Mouse (Mus musculus) C2C12 (cell line): Measurements from ENCODE around the gene Gm21188.
"Not testable (repeated sequence)": the region's sequence is repeated elsewhere in the genome, so short reads cannot be mapped to it uniquely, and the experiment has no call there.

Experiments used
- CEBPB ChIP-seq: IDR thresholded peaks from one replicate; pipeline ENCODE4 v1.6.1; 2011; ENCODE audit warnings: low read depth, mild to moderate bottlenecking, control low read depth, moderate library complexity
- CTCF ChIP-seq: IDR thresholded peaks from one replicate; pipeline ENCODE4 v1.5.1; 2011; ENCODE audit not compliant: control insufficient read depth, insufficient read depth, insufficient read length

- TF ChIP-seq CTCF, CEBPB: not testable (repeated sequence)
Observed at GRCm38 (mm10) chr13:120021477-120021876, 30.5 kb downstream of the Gm21188 start.
